Mouse (Mus musculus): ENCODE measurements around the gene Epyc.

DNA sequence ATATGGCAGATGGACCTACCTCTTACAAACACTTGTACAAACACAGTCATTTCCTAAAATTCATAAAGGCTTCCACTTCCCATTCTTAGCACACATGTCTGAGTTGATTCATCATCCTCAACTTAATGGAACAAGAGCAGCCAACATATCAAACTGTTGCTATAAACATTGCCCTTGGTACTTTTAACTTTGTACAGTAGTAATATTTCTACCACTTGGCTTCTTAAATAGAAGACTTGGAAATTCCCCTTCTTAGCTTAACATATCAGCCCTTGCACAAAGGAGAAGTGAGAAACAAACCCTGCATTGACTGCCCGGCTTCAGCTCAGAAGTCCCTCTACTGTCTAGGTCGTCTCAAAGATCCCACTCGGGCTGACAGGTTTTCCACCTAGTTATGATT, 12.8 kb upstream of the Epyc start:
- TF ChIP-seq GATA1 (IDR thresholded peaks at IDR 0.05; ENCODE audit: borderline replicate concordance, low read length) (no peak), FLI1 (IDR thresholded peaks at IDR 0.05; ENCODE audit: low read length) (no peak)
